Mouse (Mus musculus): ENCODE measurements around the gene Ston1.
A peak's percentile ranks its signal among the peaks of the same experiment; 100 is the strongest.

Gene Ston1

DNA sequence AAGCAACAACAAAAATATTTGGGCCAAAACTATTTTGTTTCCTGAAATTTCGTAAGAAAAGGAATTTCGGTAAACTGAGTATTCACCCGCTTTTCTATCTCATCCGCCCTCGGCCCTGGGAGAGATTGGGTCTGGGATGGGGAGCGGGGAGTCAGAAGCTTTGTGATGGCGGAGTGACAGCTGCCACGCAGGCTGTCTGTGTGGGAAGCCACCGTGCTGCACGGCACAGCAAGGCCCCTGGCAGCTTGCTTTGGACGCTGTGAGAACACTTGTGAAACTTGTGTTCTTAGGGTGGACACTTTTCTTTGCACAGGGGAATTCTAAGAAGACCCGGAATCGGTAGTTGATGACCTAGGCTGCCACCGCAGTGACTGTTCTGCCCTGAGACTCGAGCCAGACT lies 10.1 kb upstream of the Ston1 start:
- no peak for DNase-seq (ENCODE audit: low read depth, low spot score)

- DNase-seq (ENCODE audit: low read depth, low spot score), result no peak
These were observed 9.3 kb upstream of the Ston1 start for GRCm38 (mm10) chr17:88588228-88588627.

- no peak for DNase-seq (ENCODE audit: low read depth, low spot score)
These were observed 7.2 kb upstream of the Ston1 start for GRCm38 (mm10) chr17:88590251-88590650.

DNA sequence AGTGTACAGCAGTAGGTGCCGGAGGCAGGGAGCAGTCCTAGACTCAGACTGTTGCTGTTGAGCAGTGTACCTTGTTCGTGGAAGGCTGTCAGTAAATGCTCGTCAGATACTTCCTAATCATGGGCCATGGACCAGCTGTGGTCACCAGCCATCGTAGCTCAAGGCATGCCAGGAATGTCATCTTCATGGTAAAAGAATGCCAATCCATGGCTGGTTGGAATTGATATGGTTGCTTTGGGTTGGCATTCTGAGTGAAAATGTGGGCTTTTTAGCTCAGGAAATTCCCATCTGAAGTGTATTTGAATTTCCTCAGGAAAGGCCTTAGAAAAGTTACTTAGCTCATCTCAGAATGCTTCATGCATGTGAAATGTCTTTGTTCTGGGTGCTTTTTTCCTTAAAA lies 2.4 kb upstream of the Ston1 start:
- DNase-seq (ENCODE audit: low read depth, low spot score), result no peak

DNA sequence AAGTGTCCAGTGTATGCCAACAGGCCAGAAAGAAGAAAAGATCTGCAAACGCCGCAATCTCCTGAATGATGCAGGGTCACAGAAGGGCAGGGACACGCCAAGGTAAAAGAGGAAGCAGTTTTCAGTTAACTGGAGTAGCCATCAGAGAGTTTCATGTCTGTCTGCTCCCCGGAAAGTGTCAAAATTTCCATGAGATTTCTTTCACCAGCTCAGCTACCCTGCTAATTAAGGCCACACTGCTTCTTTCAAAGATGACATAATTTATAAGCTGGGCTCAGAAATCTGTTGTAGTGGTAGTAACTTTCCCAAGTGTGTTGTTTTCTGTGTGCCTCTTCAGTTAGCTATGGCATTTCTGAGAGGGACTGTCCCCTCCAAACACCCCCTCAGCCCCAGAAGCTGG lies 1.4 kb upstream of the Ston1 start:
- DNase-seq (ENCODE audit: low read depth, low spot score), result no peak

- peak; percentile 64 for DNase-seq (ENCODE audit: low read depth, low spot score)
These were observed 801 bp upstream of the Ston1 start for GRCm38 (mm10) chr17:88596544-88597221.

DNA sequence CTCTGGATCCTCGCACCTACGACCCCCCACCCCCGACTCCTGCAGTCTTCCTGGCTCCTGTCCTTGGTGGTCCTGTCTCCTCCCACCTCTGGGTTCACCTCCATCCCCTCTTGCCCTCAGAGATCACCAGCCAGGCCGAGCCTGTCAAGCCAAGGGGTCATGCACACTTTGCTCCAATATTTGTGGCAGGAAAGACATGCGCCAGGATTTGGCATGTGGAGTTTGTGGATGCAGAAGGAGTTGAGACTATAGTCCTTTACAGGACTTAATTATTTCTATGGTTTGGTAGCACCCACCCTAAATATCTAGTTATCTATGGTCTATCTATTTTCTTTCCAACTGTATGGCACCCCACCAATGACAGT lies 554 bp downstream of the Ston1 start:
- no peak for DNase-seq (ENCODE audit: low read depth, low spot score)

DNA sequence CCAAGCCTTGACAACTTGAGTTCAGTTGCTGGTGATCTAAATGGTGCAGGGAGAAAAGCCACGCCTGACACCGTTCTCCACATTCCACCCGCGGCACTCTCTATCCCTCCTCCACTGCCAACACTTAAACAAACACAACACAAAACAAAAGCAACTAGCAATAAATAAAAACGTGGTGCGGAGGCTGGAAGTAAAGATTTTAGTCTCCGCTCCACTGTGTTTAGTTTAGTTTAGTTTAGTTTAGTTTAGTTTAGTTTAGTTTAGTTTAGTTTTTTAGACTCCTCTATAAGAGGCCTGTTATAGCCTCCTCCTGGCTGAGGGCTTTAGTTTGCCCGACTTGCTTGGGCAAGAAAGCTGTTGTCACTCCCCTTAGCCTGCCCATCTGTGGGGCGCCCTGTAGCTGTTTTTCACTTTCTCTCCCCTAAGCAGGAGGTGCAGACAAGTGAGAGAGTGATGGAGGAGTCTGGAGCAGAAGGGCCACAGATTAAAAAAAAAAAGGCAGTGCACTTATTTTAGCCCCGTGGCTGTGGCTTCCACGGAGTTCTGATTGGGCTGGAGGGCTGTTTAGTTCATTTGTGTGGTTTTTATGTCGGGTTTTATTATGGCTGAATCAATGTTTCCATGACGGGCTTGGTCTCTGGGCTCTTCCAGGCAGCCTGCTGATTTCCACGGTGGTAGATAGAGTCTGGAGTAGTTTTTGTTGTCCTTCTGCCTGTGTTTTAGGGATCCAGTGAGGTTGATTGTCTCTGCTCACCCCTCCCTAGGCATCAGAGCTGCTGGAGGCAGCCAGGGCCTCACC lies 1.3 kb downstream of the Ston1 start:
- peak; percentile 48 for DNase-seq (ENCODE audit: low read depth, low spot score)

DNA sequence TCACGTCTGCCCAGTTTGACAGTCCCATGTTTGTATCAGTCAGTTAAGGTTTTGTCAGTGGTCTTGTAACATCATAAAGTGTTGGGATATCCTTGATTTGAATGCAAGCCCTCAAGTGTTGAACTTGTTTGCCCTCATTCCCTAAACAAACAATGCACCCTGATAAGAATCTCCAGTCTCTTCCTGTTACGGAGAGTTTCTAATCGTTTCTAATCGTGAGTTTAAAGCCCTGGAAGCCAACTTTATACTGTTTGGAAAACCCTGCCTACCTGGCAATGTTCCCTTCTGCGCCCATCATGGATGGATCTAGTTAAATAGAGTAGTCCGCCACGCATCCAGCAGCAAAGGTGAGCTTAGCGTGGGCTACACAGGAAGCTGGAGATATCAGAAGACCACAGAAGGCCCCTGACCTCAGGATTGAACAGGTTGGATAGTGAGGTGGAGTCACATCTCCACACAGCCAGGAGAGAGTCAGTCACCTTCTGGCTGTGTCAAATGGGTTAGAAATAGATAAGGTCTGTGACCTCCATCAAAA lies 3.1 kb downstream of the Ston1 start:
- DNase-seq (ENCODE audit: low read depth, low spot score), result no peak

DNA sequence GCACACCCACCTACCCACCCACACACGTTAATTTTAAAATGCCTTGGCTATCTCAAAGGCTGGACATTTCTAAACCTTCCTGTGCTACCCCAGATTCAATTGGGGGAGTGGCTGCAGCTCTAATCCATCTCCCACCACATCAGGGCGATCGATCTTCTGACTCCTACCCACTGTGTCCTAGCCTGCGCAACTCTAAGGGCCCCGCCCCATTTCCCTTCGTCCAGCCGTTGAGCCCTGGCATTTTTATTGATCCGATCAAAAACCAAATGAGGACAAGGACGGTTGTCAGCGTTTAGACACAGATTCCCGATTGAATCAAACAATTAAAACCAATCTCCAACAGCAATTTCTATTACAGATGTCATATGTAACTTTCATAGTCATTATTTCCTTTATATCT lies 6.5 kb downstream of the Ston1 start:
- DNase-seq (ENCODE audit: low read depth, low spot score), result no peak

DNA sequence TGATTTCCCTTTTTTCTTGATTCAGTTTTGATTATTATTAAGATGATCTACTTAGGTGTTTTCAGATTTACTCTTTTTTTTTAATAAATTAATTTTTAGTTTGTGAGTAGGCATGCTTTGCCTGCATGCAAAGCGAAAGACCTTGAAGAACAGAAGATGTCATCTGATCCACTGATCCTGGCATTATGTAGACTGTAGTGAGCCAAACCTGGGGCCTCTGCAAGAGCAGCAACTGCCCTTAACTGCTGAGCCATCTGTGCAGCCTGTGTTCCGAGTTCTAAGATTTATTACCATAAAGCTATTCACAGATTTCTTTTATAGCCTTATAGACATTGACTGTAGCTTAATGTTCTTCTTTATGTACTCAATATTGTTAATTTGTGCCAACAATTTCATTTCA lies 8.6 kb downstream of the Ston1 start:
- DNase-seq (ENCODE audit: low read depth, low spot score), result no peak

- DNase-seq (ENCODE audit: low read depth, low spot score), result no peak
These were observed 11.9 kb downstream of the Ston1 start for GRCm38 (mm10) chr17:88609361-88609760.

DNA sequence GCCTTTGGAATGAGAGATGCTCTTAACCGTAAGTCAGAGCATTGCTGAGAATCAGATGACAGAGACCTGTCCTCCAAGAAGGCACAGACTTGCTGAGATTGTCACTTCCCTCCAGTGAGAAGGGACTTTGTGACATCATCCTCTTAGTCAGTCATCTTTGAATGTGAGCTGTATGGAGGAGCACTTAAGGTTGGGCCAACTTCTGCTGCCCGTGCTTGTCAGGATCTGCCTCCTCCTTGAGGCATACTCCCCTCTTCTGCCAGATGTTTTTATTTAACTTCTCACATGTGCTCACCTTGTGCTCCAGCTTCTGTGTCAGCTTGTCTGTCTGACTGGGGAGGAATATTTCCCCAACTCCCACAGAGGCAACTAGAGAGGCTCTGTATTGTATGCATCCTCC lies 13.6 kb downstream of the Ston1 start:
- no peak for DNase-seq (ENCODE audit: low read depth, low spot score)

- DNase-seq (ENCODE audit: low read depth, low spot score), result no peak
These were observed 15.7 kb downstream of the Ston1 start for GRCm38 (mm10) chr17:88613172-88613571.

GRCm38 (mm10) chr17:88613721-88614120 lies 16.2 kb downstream of the Ston1 start:
- DNase-seq (ENCODE audit: low read depth, low spot score), result no peak

- no peak for DNase-seq (ENCODE audit: low read depth, low spot score)
These were observed 16.8 kb downstream of the Ston1 start for GRCm38 (mm10) chr17:88614234-88614633.

DNA sequence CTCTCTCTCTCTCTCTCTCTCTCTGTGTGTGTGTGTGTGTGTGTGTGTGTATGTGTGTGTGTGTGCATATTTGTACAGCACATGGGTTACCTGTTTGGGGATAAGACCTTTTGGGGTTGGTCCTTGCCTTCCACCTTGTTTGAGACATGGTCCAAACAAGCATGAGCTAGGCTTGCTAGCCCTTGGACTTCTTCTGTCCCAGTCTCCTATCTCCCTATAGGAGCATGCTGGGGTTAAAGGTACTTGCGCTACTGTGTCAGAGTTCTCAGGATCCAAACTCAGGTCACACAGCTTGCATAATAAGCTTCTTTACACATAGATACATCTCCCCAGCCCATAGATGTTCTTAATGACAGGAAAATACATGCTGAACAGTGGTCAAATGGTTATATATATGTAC lies 17.2 kb downstream of the Ston1 start:
- no peak for DNase-seq (ENCODE audit: low read depth, low spot score)

DNA sequence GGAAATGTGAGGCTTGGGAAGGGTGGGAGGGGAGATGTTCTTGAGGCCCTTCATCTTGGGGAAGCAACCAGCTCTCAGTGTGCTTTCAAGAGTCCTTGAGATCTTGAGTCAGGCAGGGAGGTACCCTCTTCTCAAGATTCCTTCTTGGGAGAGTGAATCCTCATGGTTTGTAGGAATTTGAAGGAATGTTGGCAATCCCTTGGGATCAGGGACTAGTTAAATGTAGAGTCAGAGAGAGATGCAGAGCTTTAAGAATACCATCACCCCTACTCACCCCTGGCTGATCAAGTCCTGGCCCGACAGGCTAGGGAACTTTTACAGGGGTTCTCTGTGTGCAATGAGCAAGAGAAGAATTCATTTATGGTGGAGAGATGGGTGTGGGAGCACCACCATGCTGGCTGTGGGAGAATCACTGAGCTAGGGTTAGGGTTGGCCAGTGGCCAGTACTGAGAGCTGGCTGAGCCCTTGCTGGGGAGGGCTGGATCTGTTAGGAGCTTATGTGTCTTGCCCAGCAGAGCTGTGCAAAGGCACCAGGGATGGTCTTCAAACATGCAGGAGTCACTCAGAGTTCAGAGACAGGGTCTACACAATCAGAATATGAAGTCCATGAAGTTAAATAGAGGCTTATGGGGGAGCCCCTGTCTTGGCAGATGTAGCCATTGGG lies 18.1 kb downstream of the Ston1 start:
- DNase-seq (ENCODE audit: low read depth, low spot score), result no peak

DNA sequence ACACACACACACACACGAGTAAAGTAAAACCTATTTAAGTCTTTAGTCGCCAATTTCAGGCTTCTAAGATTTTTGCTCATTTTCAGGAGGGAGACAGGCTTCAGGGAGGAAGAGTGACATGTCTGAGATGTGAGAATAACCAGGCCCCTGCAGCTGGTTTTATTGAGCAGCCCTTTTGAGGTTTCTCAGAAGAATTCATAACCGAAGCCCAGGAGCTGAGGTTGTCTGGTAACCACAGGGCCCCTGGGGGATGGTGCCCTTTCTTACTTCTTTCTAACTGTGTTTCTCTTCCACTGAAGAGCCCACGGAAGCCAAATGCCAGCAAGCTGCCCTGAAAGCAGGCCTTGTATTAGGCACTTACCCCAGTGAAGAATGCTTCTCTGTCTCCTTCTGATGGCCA lies 23.5 kb downstream of the Ston1 start:
- no peak for DNase-seq (ENCODE audit: low read depth, low spot score)

GRCm38 (mm10) chr17:88621374-88621773 lies 23.9 kb downstream of the Ston1 start:
- DNase-seq (ENCODE audit: low read depth, low spot score), result no peak

- DNase-seq (ENCODE audit: low read depth, low spot score), result no peak
These were observed 25.2 kb downstream of the Ston1 start for GRCm38 (mm10) chr17:88622711-88623110.

- DNase-seq (ENCODE audit: low read depth, low spot score), result no peak
These were observed 26.9 kb downstream of the Ston1 start for GRCm38 (mm10) chr17:88624386-88624785.

GRCm38 (mm10) chr17:88625350-88625749 lies 27.9 kb downstream of the Ston1 start:
- no peak for DNase-seq (ENCODE audit: low read depth, low spot score)
